Mouse (Mus musculus): Measurements from ENCODE around the gene Agbl2. TPM values are rescaled to one million over a fixed set of nuclear protein-coding genes. Genes with fewer than 3 reads are reported as not detected.

The Agbl2 gene
- polyA plus RNA-seq, 1 experiment from 2014 or later = 0.62 TPM

DNA sequence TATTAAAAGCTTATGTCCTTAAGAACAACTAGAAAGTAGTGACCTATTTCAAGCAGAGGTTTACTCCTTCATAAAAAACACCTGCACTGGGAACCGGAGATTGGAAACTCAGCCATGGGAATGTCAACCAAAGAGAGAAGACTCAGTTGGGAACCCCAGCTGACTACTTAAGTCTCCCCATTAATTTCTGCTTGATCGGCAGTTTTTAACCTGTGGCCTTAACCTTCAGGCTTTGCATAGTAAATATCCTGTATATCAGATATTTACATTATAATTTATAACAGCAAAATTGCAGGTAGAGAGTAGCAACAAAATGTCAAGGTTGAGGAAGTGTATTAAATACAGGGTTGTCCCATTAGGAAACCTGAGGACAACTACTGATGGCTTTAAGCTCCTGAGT is 29.0 kb upstream of the Agbl2 start:
- H3K4me1 ChIP-seq = no peaks in the 10 kb centered on the region
- H3K36me3 ChIP-seq = peaks cover 55% of the 10 kb centered on the region
- H3K9ac ChIP-seq = no peak overlapping the region
- no peak overlapping the region for H3K27ac ChIP-seq
- H3K4me2 ChIP-seq = no peak overlapping the region
- H3K27me3 ChIP-seq (replicated peaks) = no peaks in the 10 kb centered on the region
- no peaks in the 10 kb centered on the region for H3K9me3 ChIP-seq
- no peak overlapping the region for H3K4me3 ChIP-seq (replicated peaks)
- no peak for ATAC-seq (ENCODE audit: insufficient read depth, low FRiP score, low read depth)
- WGBS = 92% methylated on average over 2 of the region's 2 CpGs

- H3K9me3 ChIP-seq = no peaks in the 10 kb centered on the region
- no peak overlapping the region for H3K27ac ChIP-seq
- no peaks in the 10 kb centered on the region for H3K27me3 ChIP-seq (replicated peaks)
- H3K9ac ChIP-seq = no peak overlapping the region
- ATAC-seq (ENCODE audit: insufficient read depth, low FRiP score, low read depth) = no peak
- H3K36me3 ChIP-seq = peaks cover 60% of the 10 kb centered on the region
- H3K4me2 ChIP-seq = no peak overlapping the region
- 94% methylated on average over 3 of the region's 3 CpGs for WGBS
- H3K4me3 ChIP-seq (replicated peaks) = no peak overlapping the region
- H3K4me1 ChIP-seq = no peaks in the 10 kb centered on the region
Observed at GRCm38 (mm10) chr2:90754188-90754587, 28.3 kb upstream of the Agbl2 start.

DNA sequence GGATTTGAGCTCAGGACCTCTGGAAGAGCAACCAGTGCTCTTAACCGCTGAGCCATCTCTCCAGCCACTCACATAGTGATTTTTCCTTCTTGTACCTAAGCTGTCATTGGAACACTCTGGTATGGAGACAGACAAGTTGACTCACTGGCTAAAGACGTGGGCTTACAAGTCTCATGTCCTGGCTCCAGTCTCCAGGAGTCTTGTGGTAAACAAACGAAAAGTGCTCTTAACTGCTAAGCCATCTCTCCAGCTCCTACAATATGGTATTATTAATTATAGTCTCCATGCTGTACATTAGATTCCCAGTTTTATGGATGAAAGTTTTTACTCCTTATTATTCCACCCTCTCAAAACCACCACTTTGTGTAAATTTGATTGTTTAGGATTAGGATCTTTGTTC is 17.4 kb upstream of the Agbl2 start:
- no peaks in the 10 kb centered on the region for H3K4me1 ChIP-seq
- no peaks in the 10 kb centered on the region for H3K27me3 ChIP-seq (replicated peaks)
- 78% methylated on average over 3 of the region's 3 CpGs for WGBS
- H3K4me2 ChIP-seq = no peak overlapping the region
- peaks cover 51% of the 10 kb centered on the region for H3K36me3 ChIP-seq
- H3K27ac ChIP-seq = no peak overlapping the region
- H3K9ac ChIP-seq = no peak overlapping the region
- H3K9me3 ChIP-seq = no peaks in the 10 kb centered on the region
- ATAC-seq (ENCODE audit: insufficient read depth, low FRiP score, low read depth) = no peak
- no peak overlapping the region for H3K4me3 ChIP-seq (replicated peaks)

DNA sequence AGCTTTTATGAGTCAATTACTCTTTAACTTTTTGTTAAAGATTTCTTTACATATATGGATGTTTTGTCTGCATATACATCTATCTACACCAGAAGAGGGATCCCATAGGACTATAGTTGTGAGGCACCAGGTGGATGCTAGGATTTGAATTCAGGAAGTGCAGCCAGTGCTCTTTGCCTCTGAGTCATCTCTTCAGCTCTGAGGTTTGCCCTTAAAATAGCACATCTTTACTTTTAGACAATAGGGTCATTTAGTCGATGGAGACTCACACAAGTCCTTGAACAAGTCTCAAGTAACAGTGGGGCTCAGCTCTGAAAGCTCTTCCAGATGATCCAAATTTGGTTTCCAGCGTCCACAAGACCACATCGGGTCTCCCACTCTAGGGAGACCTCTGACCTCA is 1.2 kb upstream of the Agbl2 start:
- Histone ChIP-seq H3K9ac (no peak overlapping the region), H3K27ac (no peak overlapping the region), H3K9me3 (no peaks in the 10 kb centered on the region), H3K4me3 (replicated peaks) (no peak overlapping the region), H3K36me3 (peaks cover 28% of the 10 kb centered on the region), H3K27me3 (replicated peaks) (0 out of 2 replicates have a peak, but pooled peaks cover 3% of the 10 kb centered on the region), H3K4me2 (no peak overlapping the region), H3K4me1 (peaks cover 11% of the 10 kb centered on the region)
- no peak for ATAC-seq (ENCODE audit: insufficient read depth, low FRiP score, low read depth)
- WGBS = 32% methylated on average over 3 of the region's 3 CpGs

- no peak overlapping the region; the same call in 1 of the 2 replicates for H3K4me2 ChIP-seq
- 48% methylated on average over 2 of the region's 2 CpGs for WGBS
- no peaks in the 10 kb centered on the region for H3K9me3 ChIP-seq
- no peak overlapping the region for H3K4me3 ChIP-seq (replicated peaks)
- no peak for ATAC-seq (ENCODE audit: insufficient read depth, low FRiP score, low read depth)
- H3K27me3 ChIP-seq (replicated peaks) = 0 out of 2 replicates have a peak, but pooled peaks cover 3% of the 10 kb centered on the region
- no peak overlapping the region for H3K9ac ChIP-seq
- peaks cover 27% of the 10 kb centered on the region for H3K36me3 ChIP-seq
- peaks cover 11% of the 10 kb centered on the region for H3K4me1 ChIP-seq
- H3K27ac ChIP-seq = no peak overlapping the region
Observed at GRCm38 (mm10) chr2:90781938-90782337, 589 bp upstream of the Agbl2 start.

DNA sequence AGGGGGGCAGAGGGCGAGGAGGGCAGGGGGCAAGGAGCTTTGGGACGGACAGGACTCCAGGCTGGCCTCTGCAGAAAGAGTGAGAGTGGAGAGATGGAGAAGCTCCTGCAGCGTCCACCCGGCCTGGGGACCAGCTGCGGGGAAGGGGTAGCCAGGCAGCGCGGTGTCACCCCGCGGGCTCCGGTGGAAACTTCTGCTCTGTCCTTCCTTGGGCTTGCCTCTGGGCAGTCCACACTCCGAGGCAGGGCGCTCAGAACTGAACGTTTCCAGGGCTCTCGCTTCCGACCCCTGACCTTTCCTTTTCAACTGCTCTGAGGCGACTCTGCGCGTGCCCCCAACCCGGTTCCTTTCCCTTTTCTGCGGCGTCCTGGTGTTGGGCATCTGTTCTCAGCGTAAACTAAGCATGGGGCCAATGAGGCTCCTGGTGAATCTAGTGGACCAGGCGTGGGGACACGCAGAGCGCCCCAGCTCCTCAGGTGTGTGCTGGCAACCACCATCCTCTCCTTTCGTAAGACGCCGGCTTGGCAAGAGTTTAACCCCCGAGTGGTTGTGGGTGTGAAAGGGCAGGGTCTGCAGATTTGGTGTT is 467 bp downstream of the Agbl2 start:
- H3K9me3 ChIP-seq = no peaks in the 10 kb centered on the region
- ATAC-seq (ENCODE audit: insufficient read depth, low FRiP score, low read depth) = peak; percentile 72; the same call in 1 of the 2 replicates
- peak overlapping the region; percentile 40 for H3K4me3 ChIP-seq (replicated peaks)
- H3K36me3 ChIP-seq = peaks cover 19% of the 10 kb centered on the region
- H3K27me3 ChIP-seq (replicated peaks) = 0 out of 2 replicates have a peak, but pooled peaks cover 3% of the 10 kb centered on the region
- 2% methylated on average over 28 of the region's 29 CpGs for WGBS
- peak overlapping the region; percentile 88 for H3K4me2 ChIP-seq
- 0 out of 2 replicates have a peak overlapping the region, but pooled peaks have one; percentile 9 for H3K9ac ChIP-seq
- H3K4me1 ChIP-seq = peaks cover 11% of the 10 kb centered on the region
- no peak overlapping the region for H3K27ac ChIP-seq

DNA sequence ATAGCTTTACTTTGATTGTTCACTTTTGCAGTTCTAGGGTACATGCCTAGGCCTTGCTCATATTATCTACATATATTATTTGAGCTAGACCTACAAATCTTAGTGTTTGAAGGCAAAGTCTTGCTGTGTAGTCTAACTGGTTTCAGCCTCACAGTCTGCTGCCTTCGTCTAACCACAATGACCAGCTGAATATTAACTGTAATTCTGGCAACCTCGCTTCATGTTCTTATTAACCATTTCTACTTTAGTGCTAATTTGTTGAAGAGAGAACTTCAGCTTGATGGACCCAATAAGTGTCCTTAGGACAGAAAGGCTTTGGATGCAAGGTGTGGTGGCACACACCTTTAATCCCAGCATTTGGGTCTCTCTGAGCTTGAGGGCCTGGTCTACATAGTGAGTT is 5.6 kb downstream of the Agbl2 start:
- H3K27me3 ChIP-seq (replicated peaks) = 0 out of 2 replicates have a peak, but pooled peaks cover 3% of the 10 kb centered on the region
- H3K4me2 ChIP-seq = no peak overlapping the region
- no peak overlapping the region for H3K27ac ChIP-seq
- H3K36me3 ChIP-seq = no peaks in the 10 kb centered on the region
- peaks cover 4% of the 10 kb centered on the region for H3K4me1 ChIP-seq
- no peak for ATAC-seq (ENCODE audit: insufficient read depth, low FRiP score, low read depth)
- H3K9me3 ChIP-seq = no peaks in the 10 kb centered on the region
- no peak overlapping the region for H3K4me3 ChIP-seq (replicated peaks)
- WGBS = 88% methylated on average over 2 of the region's 2 CpGs
- no peak overlapping the region for H3K9ac ChIP-seq

DNA sequence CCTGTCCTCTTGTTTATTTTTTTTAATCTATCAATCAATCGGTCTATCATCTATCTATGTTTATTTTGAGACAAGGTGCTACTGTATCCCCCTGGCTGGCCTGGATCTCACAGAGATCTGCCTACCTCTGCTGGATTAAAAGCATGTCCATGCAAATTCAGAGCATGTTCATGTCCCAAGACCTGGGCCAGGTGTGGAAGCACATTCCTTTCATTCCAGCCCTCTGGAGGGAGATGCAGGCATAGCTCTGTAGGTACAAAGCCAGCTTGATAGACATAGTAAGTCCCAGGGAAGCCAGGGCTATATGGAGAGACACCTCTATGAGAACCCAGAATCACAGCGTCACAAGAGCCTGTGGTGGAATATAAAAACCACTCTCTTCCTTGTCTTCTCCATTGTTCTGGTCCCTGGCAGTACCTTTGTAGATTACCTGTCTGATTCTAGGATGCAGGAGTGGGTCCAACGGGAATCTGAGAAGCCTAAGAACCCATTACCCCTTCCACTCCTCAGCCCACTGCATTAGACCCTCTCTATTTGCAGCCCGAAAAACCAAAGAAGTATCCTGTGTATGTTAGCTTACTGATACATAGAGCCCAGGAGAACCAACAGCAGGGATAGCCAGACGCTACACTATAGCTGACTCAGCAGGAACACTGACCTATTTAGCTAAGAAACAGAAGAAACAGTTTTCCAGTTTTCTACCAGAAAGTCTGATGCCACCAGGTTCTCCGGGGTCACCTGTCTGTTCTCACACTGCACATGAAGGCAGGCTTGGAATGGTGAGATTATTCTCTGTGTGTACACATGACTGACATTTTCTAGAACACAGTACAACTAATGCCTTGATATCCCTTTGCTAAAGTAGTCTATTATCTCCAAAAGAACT is 26.0 kb downstream of the Agbl2 start:
- Histone ChIP-seq H3K27me3 (replicated peaks) (no peaks in the 10 kb centered on the region), H3K4me1 (no peaks in the 10 kb centered on the region), H3K27ac (no peak overlapping the region), H3K9me3 (no peaks in the 10 kb centered on the region), H3K4me2 (no peak overlapping the region), H3K9ac (no peak overlapping the region), H3K4me3 (replicated peaks) (no peak overlapping the region), H3K36me3 (no peaks in the 10 kb centered on the region)
- ATAC-seq (ENCODE audit: insufficient read depth, low FRiP score, low read depth) = no peak
- WGBS = 77% methylated on average over 6 of the region's 6 CpGs

- no peaks in the 10 kb centered on the region for H3K27me3 ChIP-seq (replicated peaks)
- ATAC-seq (ENCODE audit: insufficient read depth, low FRiP score, low read depth) = no peak
- no peak overlapping the region for H3K4me3 ChIP-seq (replicated peaks)
- no peak overlapping the region for H3K4me2 ChIP-seq
- H3K27ac ChIP-seq = no peak overlapping the region
- WGBS = 84% methylated on average over 8 of the region's 8 CpGs
- H3K4me1 ChIP-seq = no peaks in the 10 kb centered on the region
- no peaks in the 10 kb centered on the region for H3K9me3 ChIP-seq
- no peaks in the 10 kb centered on the region for H3K36me3 ChIP-seq
- H3K9ac ChIP-seq = no peak overlapping the region
Observed at GRCm38 (mm10) chr2:90810751-90811150, 28.2 kb downstream of the Agbl2 start.

- Histone ChIP-seq H3K36me3 (no peaks in the 10 kb centered on the region), H3K27me3 (replicated peaks) (no peaks in the 10 kb centered on the region), H3K27ac (no peak overlapping the region), H3K4me2 (no peak overlapping the region), H3K9me3 (no peaks in the 10 kb centered on the region), H3K9ac (no peak overlapping the region), H3K4me3 (replicated peaks) (no peak overlapping the region), H3K4me1 (no peaks in the 10 kb centered on the region)
- 71% methylated on average over 2 of the region's 2 CpGs for WGBS
- ATAC-seq (ENCODE audit: insufficient read depth, low FRiP score, low read depth) = no peak
Observed at GRCm38 (mm10) chr2:90815266-90815665, 32.7 kb downstream of the Agbl2 start.

DNA sequence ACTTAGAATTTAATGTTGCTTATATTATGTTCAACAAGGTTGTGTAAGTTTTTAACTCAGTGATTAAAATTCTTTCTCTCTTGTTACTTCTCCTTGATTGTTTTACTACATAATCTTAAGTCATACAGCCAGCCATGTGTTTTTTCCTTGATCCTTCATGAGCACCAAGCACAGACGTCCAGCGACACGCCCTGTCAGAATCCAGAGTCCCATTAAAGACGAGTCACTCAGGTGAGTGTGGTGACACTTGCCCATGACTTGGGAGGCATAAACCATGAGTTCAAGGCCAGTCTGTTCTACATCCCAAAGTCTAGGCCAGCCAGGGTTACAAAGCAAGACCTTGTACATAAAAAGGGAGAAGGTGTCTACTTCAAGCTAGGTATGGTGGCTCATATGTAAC is 33.6 kb downstream of the Agbl2 start:
- Histone ChIP-seq H3K36me3 (no peaks in the 10 kb centered on the region), H3K4me2 (no peak overlapping the region), H3K9ac (no peak overlapping the region), H3K4me3 (replicated peaks) (no peak overlapping the region), H3K27me3 (replicated peaks) (no peaks in the 10 kb centered on the region), H3K9me3 (no peaks in the 10 kb centered on the region), H3K4me1 (no peaks in the 10 kb centered on the region), H3K27ac (no peak overlapping the region)
- WGBS = 78% methylated on average over 4 of the region's 4 CpGs
- no peak for ATAC-seq (ENCODE audit: insufficient read depth, low FRiP score, low read depth)

DNA sequence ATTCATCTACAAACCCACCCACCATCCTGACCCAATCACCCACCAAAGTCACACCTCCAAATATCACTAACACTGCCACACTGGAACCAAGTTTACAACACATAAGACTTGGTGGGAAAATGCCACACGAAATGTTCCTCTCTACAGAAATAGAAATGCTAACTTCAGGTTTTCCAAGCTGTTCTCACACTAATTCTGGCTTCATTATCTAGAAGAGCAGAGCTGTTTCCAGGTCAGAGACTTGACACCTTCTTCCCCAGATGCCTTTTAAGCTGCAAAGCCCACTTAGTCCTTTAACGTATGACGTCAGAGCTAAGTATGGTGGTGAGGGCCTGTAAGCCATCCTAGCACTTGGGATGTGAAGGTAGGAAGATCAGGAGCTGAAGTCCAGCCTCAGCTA is 36.2 kb downstream of the Agbl2 start:
- Histone ChIP-seq H3K36me3 (no peaks in the 10 kb centered on the region), H3K27ac (no peak overlapping the region), H3K9ac (no peak overlapping the region), H3K27me3 (replicated peaks) (no peaks in the 10 kb centered on the region), H3K4me1 (no peaks in the 10 kb centered on the region), H3K4me3 (replicated peaks) (no peak overlapping the region), H3K9me3 (no peaks in the 10 kb centered on the region), H3K4me2 (no peak overlapping the region)
- no peak for ATAC-seq (ENCODE audit: insufficient read depth, low FRiP score, low read depth)
- 84% methylated on average over 3 of the region's 3 CpGs for WGBS
